Mouse (Mus musculus): ENCODE measurements around the gene Cab39l.

The Cab39l gene

GRCm38 (mm10) chr14:59633295-59633898, 192.6 kb downstream of the Cab39l start:
- 90% methylated on average over 5 of the region's 5 CpGs for WGBS

GRCm38 (mm10) chr14:59633988-59634387, 193.2 kb downstream of the Cab39l start:
- WGBS: 85% methylated on average over 9 of the region's 9 CpGs

Measured in cerebral cortex, adult 2 months (tissue).